Mouse (Mus musculus): ENCODE measurements around the gene Gtf2h5.

Gtf2h5 gene

DNA sequence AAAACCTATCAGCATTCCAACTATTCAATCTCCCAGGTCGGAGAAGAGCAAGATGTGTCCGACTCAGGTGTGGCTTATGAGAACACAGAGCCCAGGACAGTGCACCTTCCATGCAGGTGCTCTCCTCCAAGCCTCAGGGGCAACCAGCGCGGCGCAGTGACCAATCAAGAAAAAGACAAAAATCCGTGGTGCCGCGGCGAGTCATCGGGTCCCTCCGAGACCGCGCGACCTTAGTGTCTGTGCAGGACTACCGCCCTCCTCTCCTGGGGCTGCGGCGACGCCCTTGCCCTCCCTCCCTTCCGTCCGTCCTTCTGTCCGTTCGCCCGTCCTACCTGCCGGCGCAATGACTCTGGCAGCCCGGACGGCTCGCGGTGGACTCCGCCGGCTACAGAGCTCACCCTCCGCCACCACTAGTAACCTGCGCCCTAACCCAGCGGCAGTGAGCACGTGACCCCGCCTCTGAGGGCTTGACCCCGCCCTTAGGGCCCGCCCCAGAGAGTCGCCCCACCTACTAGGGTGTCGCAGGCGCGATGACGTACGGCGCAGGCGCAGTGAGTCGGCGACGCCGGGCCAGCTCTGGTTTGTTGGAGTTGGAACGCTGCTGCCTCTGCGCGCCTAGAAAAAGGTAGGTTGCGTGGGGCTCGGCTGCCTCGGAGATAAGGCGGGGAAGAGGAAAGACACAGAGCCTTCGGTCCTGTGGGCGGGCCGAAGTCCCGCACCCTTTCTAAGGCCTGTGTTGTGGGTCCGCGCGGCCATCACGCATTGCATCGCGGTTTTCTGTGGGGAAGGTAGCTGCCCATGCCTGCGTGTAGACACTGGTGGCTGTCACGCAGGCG is at the start of gene Gtf2h5, which contains the start of gene Serac1:
Gtf2h5 (plus strand) TSS at position 500 of the 836 bp plus-strand sequence.
Serac1 (minus strand) TSS at position 455 of the 836 bp plus-strand sequence.
- DNase-seq (ENCODE audit: low spot score in 2 of 2) = peak; percentile 98

DNA sequence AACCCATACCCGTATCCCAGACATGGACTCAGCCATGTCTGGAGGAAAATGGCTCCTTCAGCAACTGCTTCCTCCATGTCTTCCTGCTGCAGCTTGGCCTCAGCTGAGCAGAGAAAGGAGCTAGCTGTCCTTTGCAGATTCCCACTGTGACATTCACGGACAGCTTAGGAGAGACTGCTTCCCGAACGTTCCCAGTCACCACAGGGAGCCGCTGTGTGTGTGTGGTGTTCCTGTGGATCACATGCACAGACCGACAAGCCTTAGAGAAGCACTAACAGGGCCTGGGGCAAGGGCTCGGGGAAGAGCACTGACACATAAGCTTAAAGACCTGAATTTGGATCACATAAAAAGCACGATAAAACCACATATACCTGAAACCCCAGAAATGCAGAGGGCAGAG is 43.9 kb upstream of the Gtf2h5 start:
- no peak for DNase-seq (ENCODE audit: low spot score in 2 of 2)

GRCm38 (mm10) chr17:6036458-6036857 is 43.1 kb upstream of the Gtf2h5 start:
- DNase-seq (ENCODE audit: low spot score in 2 of 2) = no peak

GRCm38 (mm10) chr17:6036872-6037271 is 42.7 kb upstream of the Gtf2h5 start:
- DNase-seq (ENCODE audit: low spot score in 2 of 2) = no peak

DNA sequence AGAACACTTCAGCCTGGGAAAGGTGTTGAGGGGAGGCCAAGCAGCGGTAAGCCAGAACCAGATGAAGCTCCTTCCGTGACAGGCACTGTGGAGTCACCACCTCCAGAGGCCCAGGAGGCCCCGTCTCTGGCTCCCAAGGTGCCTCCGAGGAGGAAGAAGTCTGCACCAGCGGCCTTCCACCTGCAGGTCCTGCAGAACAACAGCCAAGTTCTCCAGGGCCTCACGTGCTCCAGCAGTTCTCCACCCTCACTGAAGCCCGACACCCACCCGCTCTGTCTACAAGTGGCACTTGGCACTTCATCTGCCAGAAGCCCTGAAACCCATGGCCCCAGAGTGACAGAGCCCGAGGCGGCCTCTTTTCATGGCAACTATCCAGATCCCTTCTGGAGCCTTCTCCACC is 42.1 kb upstream of the Gtf2h5 start:
- no peak for DNase-seq (ENCODE audit: low spot score in 2 of 2)

DNA sequence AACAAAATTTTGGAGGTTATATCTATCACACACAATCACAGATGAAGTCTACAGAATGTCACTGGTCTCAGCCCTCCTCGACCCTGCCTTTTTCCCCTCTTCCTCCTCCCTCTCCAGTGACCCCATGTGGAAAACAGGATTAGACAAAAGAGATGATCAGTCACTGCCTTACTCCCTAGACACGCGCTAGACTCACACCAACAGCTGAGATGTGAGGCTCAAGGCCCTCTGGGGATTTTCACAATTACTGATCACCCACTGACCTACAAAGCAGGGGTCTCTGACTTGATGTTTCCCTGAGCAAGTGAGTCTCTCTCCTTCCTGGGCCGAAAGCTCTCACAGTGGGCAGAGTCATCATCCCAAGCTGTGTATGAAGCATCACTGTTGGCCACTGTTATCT is 26.8 kb upstream of the Gtf2h5 start:
- no peak for DNase-seq (ENCODE audit: low spot score in 2 of 2)

GRCm38 (mm10) chr17:6054934-6055355 is 24.6 kb upstream of the Gtf2h5 start:
- DNase-seq (ENCODE audit: low spot score in 2 of 2) = peak; percentile 40 to 63

DNA sequence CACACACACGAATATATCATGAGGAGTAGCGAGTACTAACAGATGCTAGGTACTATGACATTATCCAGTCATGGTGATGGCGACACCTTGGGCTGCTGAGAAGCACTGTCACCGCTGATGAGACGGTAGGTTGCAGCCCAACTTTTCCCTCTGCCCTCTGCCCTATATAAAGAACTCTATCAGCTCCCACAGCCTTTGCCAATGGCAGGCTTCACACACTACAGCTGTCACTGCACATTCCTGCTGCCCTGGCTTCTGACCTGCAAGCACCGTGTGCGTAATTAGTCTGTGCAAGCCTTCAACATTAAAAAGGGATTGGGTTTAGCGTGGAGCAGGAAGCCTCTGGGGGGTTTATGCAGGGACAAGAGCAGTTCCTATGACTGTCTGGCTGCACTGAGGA is 16.8 kb upstream of the Gtf2h5 start:
- no peak for DNase-seq (ENCODE audit: low spot score in 2 of 2)

DNA sequence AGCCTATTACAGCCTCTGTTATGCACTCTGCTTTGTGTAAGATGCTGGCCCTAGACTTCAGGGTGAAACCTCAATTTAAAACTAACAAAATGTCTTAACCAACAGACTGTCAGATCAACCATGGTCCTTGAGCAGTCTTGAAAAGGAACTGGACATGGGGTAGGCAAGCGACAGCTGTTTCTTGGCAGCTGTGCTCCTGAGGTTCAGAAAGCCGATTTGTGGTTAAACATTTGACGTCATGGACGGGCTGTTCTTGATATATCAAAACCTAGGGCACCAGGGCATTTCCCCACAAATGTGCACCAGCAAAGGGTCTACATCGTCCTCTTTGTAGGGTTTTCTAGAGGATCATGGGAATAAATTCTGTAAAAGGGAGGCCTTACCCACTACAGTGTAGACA is 16.1 kb upstream of the Gtf2h5 start:
- DNase-seq (ENCODE audit: low spot score in 2 of 2) = no peak

DNA sequence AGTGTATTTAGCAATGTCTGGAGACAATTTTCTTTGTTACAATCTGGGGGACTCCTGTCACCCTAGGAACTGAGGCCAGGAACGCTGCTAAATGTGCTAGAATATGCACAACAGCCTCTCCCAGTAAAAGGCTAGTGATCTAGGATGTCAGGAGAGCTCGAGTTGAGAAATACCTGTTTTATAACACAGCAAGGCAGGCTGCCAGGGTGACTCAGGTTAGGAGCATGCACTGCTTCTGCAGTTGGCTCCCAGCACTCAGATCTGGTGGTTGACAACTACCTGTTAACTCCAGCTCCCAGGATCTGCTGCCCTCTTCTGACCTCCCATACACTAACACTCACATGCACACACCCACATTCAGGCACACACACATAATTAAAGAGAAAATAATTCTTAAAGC is 13.6 kb upstream of the Gtf2h5 start:
- no peak for DNase-seq (ENCODE audit: low spot score in 2 of 2)

GRCm38 (mm10) chr17:6067613-6068012 is 12.0 kb upstream of the Gtf2h5 start:
- no peak for DNase-seq (ENCODE audit: low spot score in 2 of 2)

- DNase-seq (ENCODE audit: low spot score in 2 of 2) = no peak
These were observed 9.7 kb upstream of the Gtf2h5 start for GRCm38 (mm10) chr17:6069866-6070265.

- no peak for DNase-seq (ENCODE audit: low spot score in 2 of 2)
These were observed 6.2 kb upstream of the Gtf2h5 start for GRCm38 (mm10) chr17:6073405-6073804.

GRCm38 (mm10) chr17:6083323-6083890 is 3.8 kb downstream of the Gtf2h5 start:
- DNase-seq (ENCODE audit: low spot score in 2 of 2) = no peak

DNA sequence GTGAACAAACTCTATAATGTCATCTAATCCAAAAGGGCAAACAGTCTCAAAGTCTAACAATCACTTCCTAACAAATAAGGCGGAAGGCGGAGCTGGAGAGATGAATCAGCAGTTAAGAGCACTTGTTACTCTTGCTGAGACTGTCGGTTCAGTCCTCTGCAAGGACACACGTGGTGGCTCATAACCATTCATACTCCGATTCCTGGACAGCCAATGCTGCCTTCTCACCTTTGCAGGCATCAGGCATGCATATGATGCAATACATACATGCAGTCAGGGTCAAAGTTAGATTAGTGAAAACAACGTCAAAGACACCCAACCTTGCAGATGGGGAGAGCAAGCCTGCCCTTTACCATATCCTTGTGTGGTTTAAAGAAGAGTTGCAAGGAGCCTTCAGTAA is 12.0 kb downstream of the Gtf2h5 start:
- DNase-seq (ENCODE audit: low spot score in 2 of 2) = no peak

DNA sequence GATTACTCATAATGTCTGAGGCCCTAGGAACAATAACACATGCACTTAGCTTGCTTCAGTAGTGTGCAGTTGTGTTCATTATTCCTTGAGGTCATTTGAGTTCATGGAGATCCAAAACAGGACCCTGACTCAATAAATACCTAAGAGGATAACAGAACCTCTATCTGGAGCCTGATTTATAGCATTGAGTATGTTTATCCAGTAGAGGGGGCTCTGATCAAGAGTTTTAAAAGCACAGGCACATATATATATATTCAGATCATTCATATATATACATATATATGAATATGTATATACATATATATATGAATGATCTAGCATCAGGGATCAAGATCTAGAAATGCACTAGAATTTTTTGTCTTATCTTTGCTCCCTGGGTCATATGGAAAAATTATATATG is 16.0 kb downstream of the Gtf2h5 start:
- no peak for DNase-seq (ENCODE audit: low spot score in 2 of 2)

GRCm38 (mm10) chr17:6097884-6098283 is 18.3 kb downstream of the Gtf2h5 start:
- peak; percentile 26 to 52 for DNase-seq (ENCODE audit: low spot score in 2 of 2)

DNA sequence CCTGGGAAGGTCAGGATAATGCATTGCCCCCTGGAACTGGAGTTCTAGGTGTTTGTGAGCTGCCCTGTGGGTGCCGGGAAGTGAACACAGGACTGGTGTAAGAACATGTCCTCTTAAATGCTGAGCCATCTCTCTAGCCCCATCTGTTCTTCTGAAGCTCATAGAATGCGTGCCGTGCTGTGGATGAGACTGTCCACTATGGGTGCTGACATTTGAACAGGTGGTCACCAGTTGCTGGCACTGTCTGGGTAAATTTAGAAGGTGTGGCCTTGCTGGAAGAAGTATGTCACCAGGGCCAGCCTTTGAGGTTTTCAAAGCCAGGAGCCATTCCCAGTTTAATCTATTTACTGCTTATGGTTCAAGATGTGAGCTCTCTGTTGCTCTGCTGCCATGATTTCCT is 22.7 kb downstream of the Gtf2h5 start:
- no peak for DNase-seq (ENCODE audit: low spot score in 2 of 2)

GRCm38 (mm10) chr17:6103566-6103965 is 24.0 kb downstream of the Gtf2h5 start:
- DNase-seq (ENCODE audit: low spot score in 2 of 2) = no peak

DNA sequence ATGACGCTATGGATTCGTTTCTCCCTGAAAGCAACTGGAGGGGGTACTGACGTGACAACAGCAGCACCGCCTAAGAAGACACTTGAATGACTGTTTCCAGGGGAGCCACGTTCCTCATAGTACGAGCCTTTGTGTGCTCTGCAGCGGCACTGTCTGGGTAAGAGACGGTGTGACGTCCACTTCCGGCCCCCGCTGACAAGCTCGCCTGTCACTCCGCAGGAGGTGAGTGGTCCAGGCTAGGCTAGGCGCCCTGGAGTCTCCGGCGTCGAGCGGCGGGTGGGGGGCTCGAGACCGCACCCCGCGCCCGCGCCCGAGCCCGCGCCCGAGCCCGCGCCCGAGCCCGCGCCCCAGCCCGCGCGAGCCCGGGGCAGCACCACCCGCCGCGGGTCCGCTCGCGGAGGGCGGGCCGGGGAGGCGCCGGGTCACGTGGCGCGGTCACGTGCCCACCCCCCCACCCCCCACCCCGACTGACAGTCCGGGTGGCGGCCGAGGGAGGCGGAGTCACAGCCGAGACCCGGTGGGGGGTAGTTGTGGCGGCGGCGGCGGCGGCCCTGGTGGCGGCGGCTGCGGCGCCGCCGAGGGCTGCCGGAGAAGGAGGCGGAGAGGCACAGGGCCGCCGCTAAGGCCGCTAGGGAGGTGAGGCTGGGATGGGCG is 26.9 kb downstream of the Gtf2h5 start, which contains the start of gene Tulp4:
Tulp4 (plus strand) TSS at position 77 of the 654 bp plus-strand sequence.
- peak; percentile 84 to 88 for DNase-seq (ENCODE audit: low spot score in 2 of 2)

- DNase-seq (ENCODE audit: low spot score in 2 of 2) = peak; percentile 5 to 34
These were observed 27.5 kb downstream of the Gtf2h5 start for GRCm38 (mm10) chr17:6107015-6107601.

- no peak for DNase-seq (ENCODE audit: low spot score in 2 of 2)
These were observed 28.6 kb downstream of the Gtf2h5 start for GRCm38 (mm10) chr17:6108175-6108574.

Measured in natural killer cell, adult 2 months (primary cell).